Mouse (Mus musculus): ENCODE results near the gene Slc35e3.

DNA sequence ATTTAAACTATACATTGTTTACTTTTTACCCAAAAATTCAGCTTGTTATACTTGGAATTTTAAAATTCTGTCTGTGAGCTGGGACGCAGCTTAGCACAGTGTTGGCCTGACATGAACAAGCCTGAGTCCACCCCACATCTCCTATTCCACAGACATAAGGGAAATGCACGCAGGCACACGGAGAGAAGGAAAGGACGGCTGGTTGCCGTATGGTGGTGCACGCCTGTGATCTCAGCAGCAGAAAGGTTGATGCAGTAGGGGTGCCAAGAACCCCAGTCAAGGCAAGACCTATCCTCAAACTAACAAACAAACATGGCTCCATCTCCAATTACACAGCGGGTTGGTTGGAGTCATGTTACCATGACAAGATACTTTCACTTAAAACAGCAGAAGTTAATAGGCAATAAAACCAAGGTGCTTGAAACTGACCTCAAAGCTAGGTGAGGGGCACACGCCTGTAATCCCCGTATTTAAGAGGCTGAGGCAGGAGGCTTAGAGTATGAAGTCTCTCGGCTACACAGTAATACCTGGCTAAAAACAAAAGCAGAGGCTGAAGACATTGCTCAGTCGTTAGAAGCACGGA lies 32.3 kb upstream of the Slc35e3 start:
- TF ChIP-seq POLR2A (IDR thresholded peaks at IDR 0.05; ENCODE audit: low read depth, low read length) (no peak), GABPA (IDR thresholded peaks at IDR 0.05; ENCODE audit: insufficient replicate concordance, low read depth, low read length) (no peak), CTCF (conservative IDR thresholded peaks at IDR 0.05 in 1 of 2, IDR thresholded peaks at IDR 0.05 in 1 of 2; ENCODE audit: low read depth in 2 of 2, low read length in 2 of 2) (no peak), KAT2A (IDR thresholded peaks at IDR 0.05; ENCODE audit: insufficient replicate concordance, low read length) (no peak)

Measured in CH12.LX (cell line).